12 mouse cellular contexts compared by ENCODE assay signal in the genomic region with DNA sequence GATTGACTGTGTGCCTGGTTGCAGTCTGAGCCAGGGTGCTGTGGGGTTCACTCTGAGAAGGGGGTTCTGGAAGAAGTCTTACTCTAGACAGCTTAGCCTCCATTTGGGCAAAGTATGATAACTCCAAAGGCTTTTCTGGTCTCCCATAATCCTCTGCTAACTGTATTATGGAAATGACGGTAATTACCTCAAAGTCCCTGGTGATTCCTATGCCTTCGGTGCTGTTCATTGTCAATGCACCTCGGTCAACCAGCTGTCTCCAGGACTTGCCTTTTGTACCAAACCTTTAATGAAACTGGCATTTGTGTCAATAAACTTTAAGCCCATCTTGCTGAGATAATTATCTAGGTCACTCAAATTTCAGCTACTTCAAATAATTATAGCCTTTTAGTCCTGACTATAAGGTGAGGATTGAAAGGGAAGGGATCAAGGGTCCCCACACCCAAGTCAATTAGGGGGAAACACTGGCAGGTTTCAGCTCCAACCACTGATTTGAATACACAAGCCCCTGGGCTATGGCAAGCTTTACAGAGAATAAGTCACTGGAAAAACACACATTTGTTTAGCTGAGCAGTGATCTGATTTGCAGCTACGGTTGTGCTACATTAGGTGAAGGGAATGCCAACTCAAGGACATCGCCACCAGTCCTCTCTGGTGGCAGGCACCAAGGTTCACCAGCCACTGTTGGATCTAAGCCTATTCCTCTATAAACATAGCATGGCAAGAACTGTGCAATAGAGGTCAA.
DNase-seq lines count a peak whose midpoint lies in the region; ATAC-seq and TF ChIP-seq lines count a peak whose summit lies in the region.
"Had no signal": no experiment of that assay in that cellular context is flagged by ENCODE, and none has a peak within 500 bp of the region (broad histone marks: within the 10 kb centered on the region; RNA-seq: fewer than 3 reads in every experiment).

No protein-coding gene starts in this region.

- TF ChIP-seq CTCF in intestine, postnatal 0 days (IDR thresholded peaks at IDR 0.05; ENCODE audit: low read depth) = no peak

- no peak overlapping the region for H3K4me2 ChIP-seq in kidney, embryonic 15.5 days
- no peak overlapping the region for H3K4me2 ChIP-seq in forebrain, embryonic 14.5 days (ENCODE audit: low read length)
- no peak overlapping the region for H3K4me2 ChIP-seq in intestine, postnatal 0 days (replicated peaks; ENCODE audit: low read depth)

- 75% methylated on average over 5 of the region's 5 CpGs for WGBS in kidney, embryonic 15.5 days
- 21% methylated on average over 5 of the region's 5 CpGs for WGBS in forebrain, embryonic 14.5 days
- WGBS in intestine, postnatal 0 days = 77% methylated on average over 5 of the region's 5 CpGs

- no peak overlapping the region for H3K4me3 ChIP-seq in kidney, embryonic 15.5 days (replicated peaks)
- H3K4me3 ChIP-seq in forebrain, embryonic 14.5 days (ENCODE audit: low read depth, low read length) = no peak overlapping the region
- no peak overlapping the region for H3K4me3 ChIP-seq in intestine, postnatal 0 days (ENCODE audit: low read depth, low read length)
- H3K4me3 ChIP-seq: erythroblast, embryonic 14.5 days had no signal

- no peak overlapping the region for H3K9ac ChIP-seq in kidney, embryonic 15.5 days
- H3K9ac ChIP-seq in forebrain, embryonic 14.5 days (ENCODE audit: low read length) = no peak overlapping the region
- H3K9ac ChIP-seq in intestine, postnatal 0 days (ENCODE audit: low read depth, low read length) = no peak overlapping the region

- H3K4me1 ChIP-seq in kidney, embryonic 15.5 days = peaks cover under 1% of the 10 kb centered on the region
- peaks cover 8% of the 10 kb centered on the region; the same call in 1 of the 2 replicates for H3K4me1 ChIP-seq in forebrain, embryonic 14.5 days (ENCODE audit: control insufficient read depth, insufficient read depth, low read length)
- H3K4me1 ChIP-seq in intestine, postnatal 0 days (replicated peaks; ENCODE audit: control insufficient read depth, insufficient read depth, low read length) = no peaks in the 10 kb centered on the region

- H3K27ac ChIP-seq in kidney, embryonic 15.5 days = no peak overlapping the region
- peak overlapping the region; percentile 49; the same call in 1 of the 2 replicates for H3K27ac ChIP-seq in forebrain, embryonic 14.5 days (ENCODE audit: low read depth, low read length)
- no peak overlapping the region for H3K27ac ChIP-seq in intestine, postnatal 0 days (ENCODE audit: low read depth, low read length)

- peak; percentile 12 for DNase-seq in kidney, adult 18-20 months
- DNase-seq in forebrain, embryonic 14.5 days (ENCODE audit: low spot score) = peak; percentile 40
- peak; percentile 24 to 71 for DNase-seq in kidney, postnatal 25 days
- peak; percentile 48 for DNase-seq in retina, embryonic 14.5 days (ENCODE audit: low spot score)
- no peak for DNase-seq in ovary, postnatal 10 days (ENCODE audit: low spot score)
- DNase-seq: cerebellum, postnatal 36 days; lung, adult 18-20 months had no signal

- H3K27me3 ChIP-seq in kidney, embryonic 15.5 days = no peaks in the 10 kb centered on the region
- no peaks in the 10 kb centered on the region for H3K27me3 ChIP-seq in forebrain, embryonic 14.5 days (replicated peaks; ENCODE audit: control insufficient read depth, insufficient read depth, low read length)
- no peaks in the 10 kb centered on the region for H3K27me3 ChIP-seq in intestine, postnatal 0 days (replicated peaks; ENCODE audit: control insufficient read depth, insufficient read depth, low read length)

- no peaks in the 10 kb centered on the region for H3K36me3 ChIP-seq in kidney, embryonic 15.5 days
- H3K36me3 ChIP-seq in forebrain, embryonic 14.5 days (ENCODE audit: control insufficient read depth, insufficient read depth, low read length) = no peaks in the 10 kb centered on the region
- no peaks in the 10 kb centered on the region for H3K36me3 ChIP-seq in intestine, postnatal 0 days (ENCODE audit: control insufficient read depth, insufficient read depth)

- no peak for ATAC-seq in kidney, embryonic 15.5 days (replicated peaks; ENCODE audit: low FRiP score)
- ATAC-seq in forebrain, embryonic 14.5 days = 0 out of 2 replicates have a peak, but pooled peaks have one; percentile 23
- ATAC-seq in intestine, postnatal 0 days = no peak
- ATAC-seq in megakaryocyte progenitor cell, adult 5-6 weeks (replicated peaks; ENCODE audit: poor library complexity) = no peak
- ATAC-seq: CD4-positive, CD25-positive, alpha-beta regulatory T cell, adult 4 months had no signal

- no peaks in the 10 kb centered on the region for H3K9me3 ChIP-seq in kidney, embryonic 15.5 days (replicated peaks)
- no peaks in the 10 kb centered on the region for H3K9me3 ChIP-seq in forebrain, embryonic 14.5 days (replicated peaks; ENCODE audit: control insufficient read depth, low read length)
- H3K9me3 ChIP-seq in intestine, postnatal 0 days (ENCODE audit: control insufficient read depth) = no peaks in the 10 kb centered on the region
